Mouse (Mus musculus): ENCODE measurements around the gene Hoxc12. TPM values are rescaled to one million over a fixed set of nuclear protein-coding genes. Genes with fewer than 3 reads are reported as not detected.

Gene Hoxc12
- polyA plus RNA-seq (2011; ENCODE audit: insufficient read length, low read depth, missing spikeins): not detected in 2 replicates

DNA sequence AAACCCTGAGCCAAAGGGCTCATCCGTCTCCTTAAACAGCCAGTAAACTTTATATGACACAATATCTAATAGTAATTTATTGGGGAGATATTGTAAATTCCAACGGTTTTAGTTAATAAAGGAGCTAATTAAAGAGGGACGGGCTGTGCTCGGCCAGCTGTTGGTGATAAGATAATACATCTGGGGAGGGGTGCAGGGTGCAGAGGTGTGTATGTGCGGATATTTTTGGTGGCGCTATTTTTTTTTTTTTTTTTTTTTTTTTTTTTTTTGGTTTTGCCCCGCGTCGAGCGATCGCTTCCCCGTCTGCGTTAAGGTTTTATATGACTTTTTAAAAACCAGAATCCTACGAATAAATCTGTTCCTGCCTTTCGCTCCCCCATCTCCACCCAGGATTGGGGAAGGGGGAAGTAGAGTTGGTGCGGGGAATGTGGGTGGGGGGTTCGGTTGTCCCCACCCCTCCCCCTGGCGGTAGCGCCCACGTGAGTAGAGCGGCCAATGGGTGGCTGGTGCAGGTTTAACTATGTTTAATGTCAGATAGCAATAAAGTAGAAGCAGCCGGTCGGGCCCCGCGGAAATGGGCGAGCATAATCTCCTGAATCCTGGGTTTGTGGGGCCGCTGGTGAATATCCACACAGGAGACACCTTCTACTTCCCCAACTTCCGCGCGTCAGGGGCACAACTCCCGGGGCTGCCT is at the start of gene Hoxc12:
Hoxc12 (plus strand) TSS at position 479 of the 694 bp plus-strand sequence.
- Histone ChIP-seq H3K27ac (ENCODE audit: insufficient read depth, low read length) (no peak within 1 kb of the TSS), H3K4me3 (ENCODE audit: insufficient read depth, low read length) (no peak within 1 kb of the TSS), H3K4me1 (ENCODE audit: control insufficient read depth, insufficient read depth, low read length) (no peaks in the 10 kb centered on the region)
- TF ChIP-seq POLR2A (IDR thresholded peaks at IDR 0.05; ENCODE audit: low read depth, low read length) (no peak), CTCF (IDR thresholded peaks at IDR 0.05; ENCODE audit: borderline replicate concordance, insufficient read depth, low read length) (no peak)

DNA sequence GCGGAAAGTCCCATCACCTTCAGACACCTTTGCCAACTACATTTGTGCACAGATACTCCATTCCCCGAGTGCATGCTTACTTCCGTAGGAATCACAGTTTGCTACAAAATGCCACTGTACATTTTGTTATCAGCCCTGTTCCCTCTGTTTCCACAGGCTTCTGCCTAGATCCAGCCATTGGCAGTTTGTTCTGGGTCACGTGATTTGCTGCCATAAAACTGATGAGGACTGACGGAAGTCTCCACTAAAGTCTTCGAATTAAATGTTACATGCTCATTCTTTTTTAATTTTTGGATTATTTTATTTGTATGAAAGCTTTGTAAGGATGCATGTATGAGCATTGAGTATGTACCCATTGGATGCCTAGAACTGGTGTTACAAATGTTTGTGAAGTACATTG is 41.4 kb upstream of the Hoxc12 start:
- no peak overlapping the region for H3K27ac ChIP-seq (ENCODE audit: insufficient read depth, low read length)
- no peak overlapping the region for H3K4me3 ChIP-seq (ENCODE audit: insufficient read depth, low read length)
- no peaks in the 10 kb centered on the region for H3K4me1 ChIP-seq (ENCODE audit: control insufficient read depth, insufficient read depth, low read length)
- TF ChIP-seq POLR2A (IDR thresholded peaks at IDR 0.05; ENCODE audit: low read depth, low read length) (no peak), CTCF (IDR thresholded peaks at IDR 0.05; ENCODE audit: borderline replicate concordance, insufficient read depth, low read length) (no peak)

DNA sequence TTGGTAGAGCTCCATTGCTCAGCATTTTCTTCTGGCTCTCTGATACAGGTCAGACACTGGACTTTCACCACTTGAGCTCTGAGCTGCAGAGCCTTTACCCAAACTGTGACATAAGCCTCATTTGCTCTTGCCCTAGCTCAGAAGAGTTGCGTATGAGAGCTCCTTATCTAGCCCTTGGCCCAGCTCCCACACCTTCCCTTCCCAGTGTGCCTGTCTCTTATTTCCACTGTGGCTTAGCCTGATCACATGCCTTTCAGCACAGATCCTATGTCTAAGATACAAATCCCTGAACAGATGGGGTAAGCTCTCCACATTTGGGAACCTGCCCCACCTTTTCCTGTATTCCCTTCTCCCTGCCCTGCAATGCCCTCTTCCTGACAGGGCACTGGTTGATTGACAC is 31.6 kb upstream of the Hoxc12 start:
- no peaks in the 10 kb centered on the region for H3K4me1 ChIP-seq (ENCODE audit: control insufficient read depth, insufficient read depth, low read length)
- no peak for TF ChIP-seq CTCF (IDR thresholded peaks at IDR 0.05; ENCODE audit: borderline replicate concordance, insufficient read depth, low read length)

DNA sequence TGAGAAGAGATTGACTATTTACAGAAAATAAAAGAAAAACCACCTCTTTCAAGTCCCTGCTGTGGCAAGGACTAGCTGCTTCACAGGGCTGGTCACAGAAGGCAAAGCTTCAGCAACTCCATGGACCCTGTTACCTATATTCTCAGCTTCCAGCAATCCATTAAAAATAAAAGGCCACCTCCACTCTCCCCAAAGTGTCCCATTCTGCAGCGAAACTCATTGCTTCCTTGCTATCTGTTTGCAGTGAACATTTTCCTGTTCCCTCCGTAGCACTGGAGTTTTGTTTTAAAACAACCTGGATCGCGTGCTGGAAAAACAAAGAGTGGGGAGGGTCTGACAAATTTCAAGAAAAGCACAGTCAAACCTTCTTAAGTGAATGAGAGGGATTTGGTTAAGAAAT is 27.0 kb upstream of the Hoxc12 start:
- no peak overlapping the region for H3K27ac ChIP-seq (ENCODE audit: insufficient read depth, low read length)
- TF ChIP-seq CTCF (IDR thresholded peaks at IDR 0.05; ENCODE audit: borderline replicate concordance, insufficient read depth, low read length) (no peak), POLR2A (IDR thresholded peaks at IDR 0.05; ENCODE audit: low read depth, low read length) (no peak)
- H3K4me1 ChIP-seq (ENCODE audit: control insufficient read depth, insufficient read depth, low read length): no peaks in the 10 kb centered on the region
- no peak overlapping the region for H3K4me3 ChIP-seq (ENCODE audit: insufficient read depth, low read length)

More for the DNA sequence above, 31.6 kb upstream of the Hoxc12 start:
- Histone ChIP-seq H3K27ac (ENCODE audit: insufficient read depth, low read length) (no peak overlapping the region), H3K4me3 (ENCODE audit: insufficient read depth, low read length) (no peak overlapping the region)

DNA sequence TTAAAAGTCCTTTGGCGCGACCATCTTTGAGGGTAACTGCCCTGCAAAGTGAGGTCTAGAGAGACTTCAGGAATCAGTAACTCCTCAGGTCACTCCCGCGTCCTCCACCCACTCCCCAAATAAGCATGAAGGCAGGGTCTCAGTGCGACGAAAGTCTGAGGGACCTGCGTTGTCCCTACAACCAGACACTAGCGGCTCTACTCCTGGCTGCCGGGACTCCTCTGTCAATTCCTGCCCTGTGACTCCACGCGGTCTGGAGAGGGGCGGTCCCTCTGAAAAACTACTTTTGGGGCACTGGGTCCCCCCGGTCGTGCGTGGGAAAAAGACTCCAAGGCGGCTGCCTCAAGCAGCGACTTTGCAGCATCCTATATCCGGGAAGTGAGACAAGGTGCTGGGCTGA is 26.5 kb upstream of the Hoxc12 start:
- no peak overlapping the region for H3K27ac ChIP-seq (ENCODE audit: insufficient read depth, low read length)
- H3K4me3 ChIP-seq (ENCODE audit: insufficient read depth, low read length): no peak overlapping the region
- TF ChIP-seq POLR2A (IDR thresholded peaks at IDR 0.05; ENCODE audit: low read depth, low read length): no peak

DNA sequence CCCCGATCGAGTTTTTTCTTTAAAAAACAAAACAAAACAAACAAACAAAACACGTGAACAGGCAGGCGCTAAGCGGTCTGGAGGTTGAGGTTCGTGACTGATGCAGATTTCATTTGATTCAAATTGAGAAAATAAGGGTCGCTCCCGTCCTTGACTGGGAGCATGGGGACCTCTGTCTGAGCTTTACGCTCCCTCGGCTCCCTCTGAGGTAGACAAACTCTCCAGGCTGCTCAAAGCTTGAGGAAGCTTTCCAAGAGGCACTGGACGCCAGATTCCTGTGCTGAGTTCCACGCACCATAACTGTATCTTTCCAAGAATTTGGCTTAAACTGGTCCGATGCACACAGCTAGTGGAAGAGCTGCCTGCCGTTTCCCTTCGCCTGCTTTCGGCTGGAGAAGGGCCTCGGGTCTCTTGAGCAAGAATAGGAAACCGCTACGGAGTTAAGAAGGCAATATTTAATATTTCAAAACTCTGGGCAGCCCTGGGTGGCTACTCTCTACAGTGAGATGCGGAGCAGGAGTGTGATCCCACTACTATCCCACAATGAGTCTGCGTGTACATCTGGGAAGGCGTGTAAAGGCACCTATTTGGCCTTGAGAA is 26.0 kb upstream of the Hoxc12 start:
- H3K27ac ChIP-seq (ENCODE audit: insufficient read depth, low read length): no peak overlapping the region
- H3K4me3 ChIP-seq (ENCODE audit: insufficient read depth, low read length): no peak overlapping the region
- H3K4me1 ChIP-seq (ENCODE audit: control insufficient read depth, insufficient read depth, low read length): no peaks in the 10 kb centered on the region
- no peak for TF ChIP-seq CTCF (IDR thresholded peaks at IDR 0.05; ENCODE audit: borderline replicate concordance, insufficient read depth, low read length)
- TF ChIP-seq POLR2A (IDR thresholded peaks at IDR 0.05; ENCODE audit: low read depth, low read length): no peak

More for the DNA sequence above, 26.5 kb upstream of the Hoxc12 start:
- H3K4me1 ChIP-seq (ENCODE audit: control insufficient read depth, insufficient read depth, low read length): no peaks in the 10 kb centered on the region

DNA sequence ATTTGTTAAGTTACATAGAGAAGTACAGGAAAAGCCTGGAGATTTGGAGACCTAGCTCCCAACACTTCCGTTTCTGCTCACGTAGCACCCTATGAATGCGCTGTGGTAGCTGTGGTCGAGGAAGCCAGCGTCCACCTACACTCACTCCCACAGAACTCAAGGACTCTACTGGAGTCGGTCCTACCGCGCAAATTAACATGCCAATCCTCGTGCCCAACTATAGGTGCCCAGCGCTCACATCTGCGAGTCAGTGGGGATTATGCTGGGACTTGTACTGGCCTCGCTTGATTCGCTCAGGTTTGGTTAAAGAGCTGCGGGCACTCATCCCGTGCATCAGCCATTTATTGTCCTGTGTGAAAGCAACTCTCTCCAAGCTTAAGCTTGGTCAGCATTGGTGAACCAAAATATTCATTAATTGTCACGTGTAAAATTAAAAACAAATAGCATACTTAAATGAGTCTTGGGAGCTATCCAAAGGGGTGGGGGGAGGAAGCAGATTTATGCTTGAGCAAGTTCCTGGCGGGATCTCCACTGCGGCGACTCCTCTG is 23.4 kb upstream of the Hoxc12 start:
- Histone ChIP-seq H3K27ac (ENCODE audit: insufficient read depth, low read length) (no peak overlapping the region), H3K4me1 (ENCODE audit: control insufficient read depth, insufficient read depth, low read length) (no peaks in the 10 kb centered on the region), H3K4me3 (ENCODE audit: insufficient read depth, low read length) (no peak overlapping the region)
- no peak for TF ChIP-seq POLR2A (IDR thresholded peaks at IDR 0.05; ENCODE audit: low read depth, low read length)
- TF ChIP-seq CTCF (IDR thresholded peaks at IDR 0.05; ENCODE audit: borderline replicate concordance, insufficient read depth, low read length): no peak

DNA sequence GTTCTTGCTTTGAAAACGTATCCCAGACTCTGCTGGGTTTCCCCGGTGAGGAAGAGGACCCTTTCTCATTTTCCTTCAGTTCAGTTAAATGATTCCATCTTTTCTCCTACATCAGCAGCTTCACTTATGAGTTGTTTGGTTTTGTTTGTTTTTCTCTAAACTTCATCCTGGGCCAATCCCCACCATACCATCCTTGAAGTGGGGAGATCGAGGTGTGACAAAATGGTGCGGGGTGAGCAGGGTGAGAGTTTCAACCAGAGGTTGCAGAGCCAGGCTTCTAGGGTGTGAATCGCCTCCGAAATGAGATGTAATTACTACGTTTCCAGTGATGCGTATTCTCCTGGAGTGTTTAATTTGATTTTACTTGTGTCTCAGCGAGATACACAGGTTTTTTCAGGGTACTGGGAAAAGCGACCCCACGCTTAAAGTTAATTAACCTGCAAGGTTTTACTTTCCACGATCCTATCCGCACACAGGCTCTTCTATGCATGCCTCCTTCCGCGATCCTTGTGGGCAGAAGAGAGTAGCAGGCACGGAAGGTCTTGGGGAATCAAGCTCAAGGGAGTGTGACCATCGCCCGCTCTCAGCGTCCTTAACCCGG is 18.5 kb upstream of the Hoxc12 start:
- no peak overlapping the region for H3K4me3 ChIP-seq (ENCODE audit: insufficient read depth, low read length)
- no peak overlapping the region for H3K27ac ChIP-seq (ENCODE audit: insufficient read depth, low read length)
- TF ChIP-seq CTCF (IDR thresholded peaks at IDR 0.05; ENCODE audit: borderline replicate concordance, insufficient read depth, low read length) (no peak), POLR2A (IDR thresholded peaks at IDR 0.05; ENCODE audit: low read depth, low read length) (no peak)
- H3K4me1 ChIP-seq (ENCODE audit: control insufficient read depth, insufficient read depth, low read length): no peaks in the 10 kb centered on the region

DNA sequence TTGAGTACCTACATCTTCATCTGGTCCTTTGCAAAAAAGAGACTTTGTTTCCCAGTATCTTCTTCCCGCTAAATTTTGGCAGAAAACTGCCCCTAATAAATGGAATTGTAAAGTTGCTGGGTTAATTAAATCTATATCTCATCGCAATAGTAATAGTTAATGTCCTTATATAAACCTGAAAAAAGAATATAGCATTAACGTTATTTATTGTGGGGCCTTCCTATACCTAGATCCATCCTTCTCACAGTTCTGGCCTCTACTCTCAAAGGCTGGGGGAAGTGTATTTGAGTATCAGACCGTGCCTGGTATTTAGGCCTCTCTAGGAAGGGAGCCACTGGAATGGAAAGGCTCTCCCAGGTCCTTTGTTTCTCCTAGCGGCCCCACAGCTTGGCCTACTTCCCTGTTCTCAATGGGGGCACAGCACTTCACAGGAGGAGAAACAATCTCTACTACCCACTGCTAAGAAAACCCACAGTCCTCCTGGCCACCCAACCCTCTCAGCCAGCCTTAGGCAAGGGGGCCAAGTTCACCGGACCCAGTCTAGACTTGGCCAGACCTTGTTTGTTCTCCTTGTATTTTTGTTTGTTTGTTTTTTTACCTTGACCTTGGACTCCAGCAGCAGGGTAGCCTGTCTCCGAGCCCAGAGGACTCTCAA is 17.8 kb upstream of the Hoxc12 start:
- Histone ChIP-seq H3K4me3 (ENCODE audit: insufficient read depth, low read length) (no peak overlapping the region), H3K27ac (ENCODE audit: insufficient read depth, low read length) (no peak overlapping the region)
- no peak for TF ChIP-seq CTCF (IDR thresholded peaks at IDR 0.05; ENCODE audit: borderline replicate concordance, insufficient read depth, low read length)
- TF ChIP-seq POLR2A (IDR thresholded peaks at IDR 0.05; ENCODE audit: low read depth, low read length): no peak

More for the DNA sequence above, 17.8 kb upstream of the Hoxc12 start:
- no peaks in the 10 kb centered on the region for H3K4me1 ChIP-seq (ENCODE audit: control insufficient read depth, insufficient read depth, low read length)
